Mouse (Mus musculus): ENCODE measurements around the gene Arpc1a. TPM values are rescaled to one million over a fixed set of nuclear protein-coding genes. Genes with fewer than 3 reads are reported as not detected.
"Not testable (repeated sequence)": the region's sequence is repeated elsewhere in the genome, so short reads cannot be mapped to it uniquely, and the experiment has no call there.

Arpc1a gene
- polyA plus RNA-seq, 1 experiment from 2014 or later, result 52.3 TPM

DNA sequence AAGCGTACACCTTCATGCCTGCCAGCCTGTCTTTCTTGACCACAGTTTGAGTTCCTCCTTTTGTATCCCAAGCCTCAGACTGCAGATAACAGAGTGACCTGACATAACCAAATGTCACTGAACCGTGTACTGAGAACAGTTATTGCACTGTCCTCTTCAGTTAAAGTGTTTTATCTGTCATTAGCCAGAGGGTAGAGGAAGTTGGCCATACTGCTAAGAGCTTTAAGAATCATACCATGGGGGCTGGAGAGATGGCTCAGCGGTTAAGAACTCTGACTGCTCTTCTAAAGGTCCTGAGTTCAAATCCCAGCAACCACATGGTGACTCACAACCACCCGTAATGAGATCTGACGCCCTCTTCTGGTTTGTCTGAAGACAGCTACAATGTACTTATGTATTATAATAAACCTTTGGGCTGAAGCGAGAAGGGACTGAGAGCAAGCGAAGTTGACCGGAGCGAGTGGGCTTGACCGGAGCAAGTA is 14.8 kb downstream of the Arpc1a start:
- peaks cover 42% of the 10 kb centered on the region for H3K36me3 ChIP-seq (ENCODE audit: control insufficient read depth, insufficient read depth)
- no peak overlapping the region for H3K4me2 ChIP-seq (ENCODE audit: low read depth, low read length)
- H3K9ac ChIP-seq (ENCODE audit: low read depth, low read length), result no peak overlapping the region
- no peak for ATAC-seq (ENCODE audit: low read depth)
- H3K27me3 ChIP-seq (ENCODE audit: control insufficient read depth, insufficient read depth, low read depth, low read length), result no peaks in the 10 kb centered on the region
- H3K9me3 ChIP-seq (replicated peaks; ENCODE audit: control insufficient read depth, low read length), result no peaks in the 10 kb centered on the region
- no peaks in the 10 kb centered on the region for H3K4me1 ChIP-seq (ENCODE audit: control insufficient read depth, low read depth, low read length)
- no peak overlapping the region for H3K27ac ChIP-seq (ENCODE audit: low read length)
- WGBS (ENCODE audit: insufficient replicate concordance), result 61% methylated on average over 10 of the region's 10 CpGs
- no peak overlapping the region for H3K4me3 ChIP-seq (ENCODE audit: low read depth, low read length)

DNA sequence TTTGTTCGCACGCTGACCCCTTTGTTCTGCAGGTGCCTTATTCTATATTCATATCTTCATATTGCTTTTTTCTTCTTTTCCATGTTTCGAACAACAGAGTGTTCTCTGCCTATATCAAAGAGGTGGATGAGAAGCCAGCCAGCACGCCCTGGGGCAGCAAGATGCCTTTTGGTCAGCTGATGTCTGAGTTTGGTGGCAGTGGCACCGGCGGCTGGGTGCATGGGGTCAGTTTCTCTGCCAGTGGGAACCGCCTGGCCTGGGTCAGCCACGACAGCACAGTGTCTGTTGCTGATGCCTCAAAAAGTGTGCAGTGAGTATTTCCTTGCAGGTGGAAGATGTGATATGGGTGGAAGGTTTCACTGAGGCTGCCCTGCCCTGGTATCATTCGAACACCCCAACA is 17.3 kb downstream of the Arpc1a start:
- Histone ChIP-seq H3K36me3 (ENCODE audit: control insufficient read depth, insufficient read depth) (peaks cover 46% of the 10 kb centered on the region), H3K4me2 (ENCODE audit: low read depth, low read length) (no peak overlapping the region), H3K4me3 (ENCODE audit: low read depth, low read length) (no peak overlapping the region), H3K9me3 (replicated peaks; ENCODE audit: control insufficient read depth, low read length) (no peaks in the 10 kb centered on the region), H3K4me1 (ENCODE audit: control insufficient read depth, low read depth, low read length) (no peaks in the 10 kb centered on the region), H3K27ac (ENCODE audit: low read length) (no peak overlapping the region), H3K27me3 (ENCODE audit: control insufficient read depth, insufficient read depth, low read depth, low read length) (no peaks in the 10 kb centered on the region), H3K9ac (ENCODE audit: low read depth, low read length) (no peak overlapping the region)
- ATAC-seq (ENCODE audit: low read depth), result no peak
- 85% methylated on average over 9 of the region's 9 CpGs for WGBS (ENCODE audit: insufficient replicate concordance)

DNA sequence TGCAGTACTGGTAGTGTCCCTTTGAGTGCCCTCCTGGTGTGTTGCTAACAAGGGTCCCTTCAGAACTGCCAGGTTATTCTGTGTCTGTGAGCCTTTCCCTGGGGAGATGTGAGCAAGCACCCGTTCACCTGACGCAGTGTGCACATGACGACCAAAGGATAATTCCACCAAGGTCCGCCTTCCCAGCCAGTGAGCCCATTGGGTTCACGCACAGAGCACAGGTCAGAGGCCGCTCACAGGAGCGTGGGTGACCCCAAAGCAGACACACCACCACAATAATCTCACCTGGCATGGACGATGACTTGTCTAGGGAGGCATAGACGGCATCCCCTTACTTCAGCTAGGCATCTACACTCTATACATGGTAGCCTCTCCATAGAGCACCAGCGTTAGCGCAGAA is 17.8 kb downstream of the Arpc1a start:
- WGBS (ENCODE audit: insufficient replicate concordance), result 92% methylated on average over 11 of the region's 11 CpGs
- H3K4me3 ChIP-seq (ENCODE audit: low read depth, low read length); ATAC-seq (ENCODE audit: low read depth): not testable (repeated sequence)

DNA sequence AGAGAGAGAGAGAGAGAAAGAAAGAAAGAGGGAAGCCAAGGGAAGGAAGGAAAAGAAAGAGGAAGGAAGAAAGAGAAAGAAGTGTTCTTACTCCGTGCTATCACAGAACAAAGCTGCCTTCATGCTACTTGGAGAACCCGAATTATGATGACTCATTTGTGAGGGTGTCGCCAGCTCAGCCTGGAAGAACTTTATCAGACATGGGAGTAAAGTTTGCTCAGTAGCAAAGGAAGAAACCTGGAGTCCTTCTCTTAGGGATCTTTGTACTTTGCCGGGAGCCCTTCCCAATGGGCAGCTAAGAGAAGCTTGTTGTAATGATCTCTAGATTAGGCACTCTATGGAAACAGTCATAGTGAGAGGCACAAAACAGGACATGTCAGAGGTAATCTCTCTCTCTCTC is 19.1 kb downstream of the Arpc1a start:
- 37% methylated on average over 4 of the region's 4 CpGs for WGBS (ENCODE audit: insufficient replicate concordance)

More for the DNA sequence above, 17.8 kb downstream of the Arpc1a start:
- H3K4me1 ChIP-seq (ENCODE audit: control insufficient read depth, low read depth, low read length); H3K9ac ChIP-seq (ENCODE audit: low read depth, low read length); H3K27me3 ChIP-seq (ENCODE audit: control insufficient read depth, insufficient read depth, low read depth, low read length); H3K27ac ChIP-seq (ENCODE audit: low read length); H3K4me2 ChIP-seq (ENCODE audit: low read depth, low read length); H3K9me3 ChIP-seq (replicated peaks; ENCODE audit: control insufficient read depth, low read length): not testable (repeated sequence)
- peaks cover 47% of the 10 kb centered on the region for H3K36me3 ChIP-seq (ENCODE audit: control insufficient read depth, insufficient read depth)

DNA sequence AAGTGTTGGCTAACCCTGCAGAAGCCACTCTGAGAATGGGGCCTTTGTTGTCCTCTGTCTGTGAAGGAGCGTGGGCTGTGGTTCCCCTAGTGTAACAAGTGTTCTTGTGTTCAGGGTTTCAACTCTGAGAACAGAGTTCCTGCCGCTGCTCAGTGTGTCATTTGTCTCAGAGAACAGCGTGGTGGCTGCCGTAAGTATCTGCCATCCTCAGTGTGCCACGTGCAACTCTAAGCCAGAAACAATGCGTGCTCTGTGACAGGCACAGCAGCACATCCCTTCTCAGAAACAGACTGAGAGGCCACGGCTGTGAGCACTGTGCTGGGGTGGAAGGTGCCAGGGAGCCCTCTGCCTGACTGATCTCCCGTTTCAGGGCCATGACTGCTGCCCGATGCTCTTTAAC is 20.7 kb downstream of the Arpc1a start:
- no peak for ATAC-seq (ENCODE audit: low read depth)
- H3K9ac ChIP-seq (ENCODE audit: low read depth, low read length), result no peak overlapping the region
- WGBS (ENCODE audit: insufficient replicate concordance), result 83% methylated on average over 9 of the region's 9 CpGs
- no peak overlapping the region for H3K4me3 ChIP-seq (ENCODE audit: low read depth, low read length)
- H3K27me3 ChIP-seq (ENCODE audit: control insufficient read depth, insufficient read depth, low read depth, low read length), result no peaks in the 10 kb centered on the region
- H3K27ac ChIP-seq (ENCODE audit: low read length), result no peak overlapping the region
- H3K9me3 ChIP-seq (replicated peaks; ENCODE audit: control insufficient read depth, low read length), result no peaks in the 10 kb centered on the region
- no peak overlapping the region for H3K4me2 ChIP-seq (ENCODE audit: low read depth, low read length)
- H3K4me1 ChIP-seq (ENCODE audit: control insufficient read depth, low read depth, low read length), result no peaks in the 10 kb centered on the region
- peaks cover 54% of the 10 kb centered on the region for H3K36me3 ChIP-seq (ENCODE audit: control insufficient read depth, insufficient read depth)

More for the DNA sequence above, 19.1 kb downstream of the Arpc1a start:
- no peaks in the 10 kb centered on the region for H3K4me1 ChIP-seq (ENCODE audit: control insufficient read depth, low read depth, low read length)
- H3K4me3 ChIP-seq (ENCODE audit: low read depth, low read length), result no peak overlapping the region
- H3K27ac ChIP-seq (ENCODE audit: low read length), result no peak overlapping the region
- H3K27me3 ChIP-seq (ENCODE audit: control insufficient read depth, insufficient read depth, low read depth, low read length), result no peaks in the 10 kb centered on the region
- ATAC-seq (ENCODE audit: low read depth), result no peak
- H3K4me2 ChIP-seq (ENCODE audit: low read depth, low read length), result no peak overlapping the region
- H3K9ac ChIP-seq (ENCODE audit: low read depth, low read length), result no peak overlapping the region
- H3K9me3 ChIP-seq (replicated peaks; ENCODE audit: control insufficient read depth, low read length), result no peaks in the 10 kb centered on the region
- peaks cover 48% of the 10 kb centered on the region for H3K36me3 ChIP-seq (ENCODE audit: control insufficient read depth, insufficient read depth)

DNA sequence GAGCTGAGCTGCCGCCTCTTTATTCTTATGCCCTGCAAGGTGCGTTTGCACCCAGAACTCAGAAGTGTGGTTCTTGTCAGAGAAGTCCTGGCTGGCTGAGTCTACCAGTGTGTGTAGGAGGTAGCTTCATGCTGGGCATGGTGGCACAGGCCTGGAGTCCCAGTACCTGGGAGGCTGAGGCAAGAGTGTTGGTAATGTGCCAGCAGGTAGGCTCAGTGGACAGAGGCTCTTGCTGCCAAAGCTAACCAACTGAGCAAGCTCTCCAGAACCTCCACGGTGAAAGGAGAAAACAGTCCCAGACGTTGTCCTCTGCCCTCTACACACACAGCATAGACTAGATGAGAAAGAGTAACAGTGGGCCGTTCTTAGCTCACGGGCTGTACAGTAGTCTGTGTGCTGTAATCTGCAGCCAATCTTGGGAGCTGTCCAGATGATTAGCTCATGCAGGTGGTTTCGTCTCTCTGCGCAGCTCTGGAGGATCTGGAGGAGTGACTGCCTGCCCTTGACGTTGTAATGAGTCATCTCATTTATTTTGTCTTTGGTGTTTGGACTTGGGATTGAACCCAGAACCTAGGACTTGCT is 22.2 kb downstream of the Arpc1a start:
- peaks cover 53% of the 10 kb centered on the region for H3K36me3 ChIP-seq (ENCODE audit: control insufficient read depth, insufficient read depth)
- no peak overlapping the region for H3K4me2 ChIP-seq (ENCODE audit: low read depth, low read length)
- ATAC-seq (ENCODE audit: low read depth), result no peak
- H3K27me3 ChIP-seq (ENCODE audit: control insufficient read depth, insufficient read depth, low read depth, low read length), result no peaks in the 10 kb centered on the region
- no peaks in the 10 kb centered on the region for H3K4me1 ChIP-seq (ENCODE audit: control insufficient read depth, low read depth, low read length)
- no peaks in the 10 kb centered on the region for H3K9me3 ChIP-seq (replicated peaks; ENCODE audit: control insufficient read depth, low read length)
- WGBS (ENCODE audit: insufficient replicate concordance), result 81% methylated on average over 9 of the region's 9 CpGs
- no peak overlapping the region for H3K4me3 ChIP-seq (ENCODE audit: low read depth, low read length)
- H3K27ac ChIP-seq (ENCODE audit: low read length), result no peak overlapping the region
- no peak overlapping the region for H3K9ac ChIP-seq (ENCODE audit: low read depth, low read length)

DNA sequence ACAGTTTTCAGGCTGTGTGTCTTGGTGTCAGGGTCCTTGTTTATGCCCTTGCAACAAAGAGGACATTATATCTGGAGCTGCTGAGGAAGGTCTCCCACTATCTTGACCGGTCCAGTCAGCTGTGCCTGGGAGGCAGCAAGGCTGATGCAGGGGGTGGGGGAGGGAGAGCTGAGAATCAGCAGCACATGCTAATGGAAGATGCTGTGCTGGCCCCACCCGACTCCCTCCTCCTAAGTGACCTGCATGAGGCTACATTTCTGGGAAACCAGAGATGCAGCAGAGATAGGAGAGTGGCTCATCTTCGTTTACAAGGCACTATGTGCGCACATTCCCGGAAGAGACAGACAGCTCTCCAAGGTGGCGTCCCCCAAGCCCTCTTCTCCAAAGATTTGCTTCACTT is 26.8 kb downstream of the Arpc1a start:
- 69% methylated on average over 6 of the region's 6 CpGs for WGBS (ENCODE audit: insufficient replicate concordance)
- no peak for ATAC-seq (ENCODE audit: low read depth)
- Histone ChIP-seq H3K4me1 (ENCODE audit: control insufficient read depth, low read depth, low read length) (peaks cover 9% of the 10 kb centered on the region; the same call in 1 of the 2 replicates), H3K27me3 (ENCODE audit: control insufficient read depth, insufficient read depth, low read depth, low read length) (no peaks in the 10 kb centered on the region), H3K4me2 (ENCODE audit: low read depth, low read length) (no peak overlapping the region), H3K27ac (ENCODE audit: low read length) (no peak overlapping the region), H3K9ac (ENCODE audit: low read depth, low read length) (no peak overlapping the region), H3K36me3 (ENCODE audit: control insufficient read depth, insufficient read depth) (peaks cover 25% of the 10 kb centered on the region), H3K9me3 (replicated peaks; ENCODE audit: control insufficient read depth, low read length) (no peaks in the 10 kb centered on the region), H3K4me3 (ENCODE audit: low read depth, low read length) (no peak overlapping the region)

DNA sequence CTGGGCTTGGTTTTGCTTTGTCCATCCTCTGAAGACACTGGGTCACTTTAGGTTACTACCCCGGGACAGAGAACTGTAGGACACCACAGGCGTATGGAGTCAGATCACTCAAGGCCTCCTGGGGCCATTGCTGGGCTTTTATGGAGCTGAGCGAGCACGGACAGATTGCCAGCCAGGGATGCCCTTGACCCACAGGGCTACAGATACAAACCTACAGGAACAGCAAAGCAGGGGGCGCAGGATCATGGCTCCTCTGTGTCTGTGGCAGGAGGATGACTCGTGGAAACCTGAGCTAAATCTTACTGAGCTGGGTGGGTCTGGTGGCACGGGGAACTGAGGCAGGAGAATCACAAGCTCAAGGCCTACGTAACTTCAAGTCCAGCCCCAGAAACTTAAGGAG is 28.9 kb downstream of the Arpc1a start:
- no peak for ATAC-seq (ENCODE audit: low read depth)
- Histone ChIP-seq H3K4me3 (ENCODE audit: low read depth, low read length) (no peak overlapping the region), H3K9me3 (replicated peaks; ENCODE audit: control insufficient read depth, low read length) (no peaks in the 10 kb centered on the region), H3K9ac (ENCODE audit: low read depth, low read length) (no peak overlapping the region), H3K4me2 (ENCODE audit: low read depth, low read length) (no peak overlapping the region), H3K36me3 (ENCODE audit: control insufficient read depth, insufficient read depth) (peaks cover 12% of the 10 kb centered on the region; the same call in 1 of the 2 replicates), H3K4me1 (ENCODE audit: control insufficient read depth, low read depth, low read length) (peaks cover 9% of the 10 kb centered on the region; the same call in 1 of the 2 replicates), H3K27ac (ENCODE audit: low read length) (no peak overlapping the region), H3K27me3 (ENCODE audit: control insufficient read depth, insufficient read depth, low read depth, low read length) (no peaks in the 10 kb centered on the region)
- WGBS (ENCODE audit: insufficient replicate concordance), result 60% methylated on average over 8 of the region's 8 CpGs

DNA sequence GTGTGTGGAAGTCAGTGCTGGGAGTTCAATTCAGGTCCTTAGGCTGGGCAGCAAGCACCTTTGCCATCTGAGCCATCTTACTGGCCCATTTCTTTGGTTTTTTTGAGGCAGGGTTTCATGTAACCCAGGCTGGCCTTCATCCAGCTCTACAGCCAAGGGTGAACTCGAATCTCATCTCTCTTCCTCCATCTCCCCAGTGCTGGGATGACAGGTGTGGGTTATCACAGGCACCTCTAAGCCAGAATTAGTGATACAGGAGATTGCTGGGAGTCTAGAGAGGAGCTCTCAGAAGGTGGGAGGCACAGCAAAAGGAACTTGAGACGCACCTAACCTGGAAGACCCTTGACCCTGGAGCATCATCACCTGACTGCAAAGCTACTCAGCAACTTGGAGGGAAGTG is 29.8 kb downstream of the Arpc1a start:
- ATAC-seq (ENCODE audit: low read depth), result no peak
- H3K9me3 ChIP-seq (replicated peaks; ENCODE audit: control insufficient read depth, low read length), result no peaks in the 10 kb centered on the region
- H3K4me2 ChIP-seq (ENCODE audit: low read depth, low read length), result peak overlapping the region; percentile 74
- H3K4me1 ChIP-seq (ENCODE audit: control insufficient read depth, low read depth, low read length), result peaks cover 9% of the 10 kb centered on the region; the same call in 1 of the 2 replicates
- peak overlapping the region; percentile 67; the same call in 1 of the 2 replicates for H3K4me3 ChIP-seq (ENCODE audit: low read depth, low read length)
- peaks cover 9% of the 10 kb centered on the region; the same call in 1 of the 2 replicates for H3K36me3 ChIP-seq (ENCODE audit: control insufficient read depth, insufficient read depth)
- H3K9ac ChIP-seq (ENCODE audit: low read depth, low read length), result no peak overlapping the region
- H3K27me3 ChIP-seq (ENCODE audit: control insufficient read depth, insufficient read depth, low read depth, low read length), result no peaks in the 10 kb centered on the region
- WGBS (ENCODE audit: insufficient replicate concordance), result 30% methylated on average over 2 of the region's 2 CpGs
- H3K27ac ChIP-seq (ENCODE audit: low read length), result no peak overlapping the region
